Mouse (Mus musculus) lung, embryonic 15.5 days (tissue): ENCODE results near the gene Wdr25. TPM values are rescaled to one million over a fixed set of nuclear protein-coding genes. Genes with fewer than 3 reads are reported as not detected.

ENCODE experiments used
- ATAC-seq: fragments of 200-750 bp; cut with Nextera tagmentation; 2 replicates; pipeline ENCODE4 v1.8.0; 2017; ENCODE audit warnings: moderate number of reproducible peaks, borderline replicate concordance; ENCODE audit not compliant: low FRiP score, low TSS enrichment; ENCODE audit errors: extremely low read depth
- H3K27ac ChIP-seq: fragments of 300-500 bp; sonication (generic); 2 replicates; pipeline ENCODE4 v1.5.1; 2015; ENCODE audit warnings: moderate library complexity, mild to moderate bottlenecking, inconsistent platforms
- H3K27me3 ChIP-seq: fragments of 300-500 bp; sonication (generic); 2 replicates; pipeline ENCODE4 v1.6.1; 2015; ENCODE audit warnings: inconsistent platforms
- H3K36me3 ChIP-seq: fragments of 300-500 bp; sonication (generic); 2 replicates; pipeline ENCODE4 v1.6.1; 2015; ENCODE audit warnings: inconsistent platforms
- H3K4me1 ChIP-seq: fragments of 300-500 bp; sonication (generic); 2 replicates; pipeline ENCODE4 v1.6.1; 2015; ENCODE audit warnings: inconsistent platforms
- H3K4me2 ChIP-seq: fragments of 300-500 bp; sonication (generic); 2 replicates; pipeline ENCODE4 v1.6.1; 2015; ENCODE audit warnings: inconsistent platforms, mild to moderate bottlenecking, moderate library complexity
- H3K4me3 ChIP-seq: fragments of 300-500 bp; sonication (generic); 2 replicates; pipeline ENCODE4 v1.5.1; 2015; ENCODE audit warnings: mild to moderate bottlenecking, inconsistent platforms
- H3K9ac ChIP-seq: fragments of 300-500 bp; sonication (generic); 2 replicates; pipeline ENCODE4 v1.6.1; 2015; ENCODE audit warnings: inconsistent platforms
- H3K9me3 ChIP-seq: fragments of 300-500 bp; sonication (generic); 2 replicates; pipeline ENCODE4 v1.6.1; 2016; ENCODE audit warnings: inconsistent platforms
- WGBS: fragments of 180-500 bp; shearing (Covaris S2); methylation state at CpG from one replicate; pipeline ENCODE4 v1.1.7; 2015; 5-methylcytosine and 5-hydroxymethylcytosine counted together
- polyA plus RNA-seq: library from polyadenylated mRNA; unstranded; fragments of >200 nt; fragmentation: Nextera tagmentation; extraction: Ambion mirVana; gene quantifications from 2 replicates; pipeline ENCODE4 v1.2.1, GENCODE M21; 2015

Wdr25 gene
- polyA plus RNA-seq, 1 experiment from 2014 or later = 9.8 TPM

DNA sequence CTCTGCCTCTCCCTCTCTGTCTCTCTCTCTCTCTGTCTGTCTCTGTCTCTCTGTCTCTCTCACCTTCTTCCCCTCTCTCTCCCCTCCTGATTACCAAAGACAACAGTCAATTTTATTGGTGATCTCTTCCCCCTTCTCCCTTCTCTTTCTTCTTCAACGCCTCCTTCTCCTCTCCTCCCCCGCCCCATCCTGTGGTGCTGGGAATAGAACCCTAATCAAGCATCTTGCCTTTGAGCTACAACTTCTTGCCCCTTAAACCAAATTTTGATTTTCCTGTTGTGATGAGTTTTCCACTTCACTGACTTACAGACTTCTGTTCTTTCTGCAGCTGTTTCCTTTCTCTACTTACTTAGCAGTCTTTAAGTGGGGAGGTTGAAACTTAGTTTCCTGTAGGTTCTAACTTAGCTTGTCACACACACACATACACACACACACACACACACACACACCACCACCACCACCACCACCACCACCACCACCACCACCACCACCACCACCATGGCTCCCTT is 181.4 kb downstream of the Wdr25 start:
- H3K4me1 ChIP-seq = no peaks in the 10 kb centered on the region
- no peak overlapping the region for H3K27ac ChIP-seq
- no peak overlapping the region for H3K9ac ChIP-seq
- H3K4me3 ChIP-seq = no peak overlapping the region
- no peaks in the 10 kb centered on the region for H3K36me3 ChIP-seq
- 61% methylated on average over 2 of the region's 2 CpGs for WGBS
- H3K9me3 ChIP-seq = no peaks in the 10 kb centered on the region
- no peaks in the 10 kb centered on the region for H3K27me3 ChIP-seq
- H3K4me2 ChIP-seq = no peak overlapping the region
- ATAC-seq = no peak

DNA sequence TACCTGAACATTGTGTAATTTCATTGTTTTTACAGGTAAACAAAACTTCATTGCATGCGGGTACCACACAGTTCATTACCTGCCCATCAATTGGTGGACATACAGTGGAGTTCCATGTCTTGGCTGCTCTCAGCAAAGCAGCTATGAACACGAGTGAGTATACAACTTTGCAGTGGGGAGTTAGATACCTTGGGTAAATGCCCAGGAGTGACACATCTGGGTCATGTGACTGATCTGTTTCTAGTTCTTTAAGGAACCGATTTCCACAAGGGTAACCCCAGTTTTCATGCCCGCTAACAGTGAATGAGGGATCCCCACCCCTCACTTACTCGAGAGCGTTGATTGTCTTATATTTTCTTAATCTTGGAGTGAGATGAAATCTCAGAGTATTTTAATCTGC is 183.6 kb downstream of the Wdr25 start:
- no peak overlapping the region for H3K4me2 ChIP-seq
- ATAC-seq = no peak
- 75% methylated on average over 6 of the region's 6 CpGs for WGBS
- H3K27ac ChIP-seq = no peak overlapping the region
- H3K27me3 ChIP-seq = no peaks in the 10 kb centered on the region
- no peaks in the 10 kb centered on the region for H3K36me3 ChIP-seq
- H3K9me3 ChIP-seq = no peaks in the 10 kb centered on the region
- H3K4me1 ChIP-seq = no peaks in the 10 kb centered on the region
- H3K9ac ChIP-seq = no peak overlapping the region
- no peak overlapping the region for H3K4me3 ChIP-seq

Other genes starting within 250 kb of the Wdr25 start
- gene Degs2, start 191.3 kb upstream of the Wdr25 start, polyA plus RNA-seq = 0.82 and 1.4 TPM in 2 replicates
- 19.3 and 21.6 TPM in 2 replicates for gene Yy1, start 100.7 kb upstream of the Wdr25 start, polyA plus RNA-seq
- gene Slc25a29, start 57.7 kb upstream of the Wdr25 start, polyA plus RNA-seq = 8.0 and 8.6 TPM in 2 replicates
- 9.7 and 10.1 TPM in 2 replicates for gene Slc25a47, start 57.6 kb upstream of the Wdr25 start, polyA plus RNA-seq
- 80.8 and 84.0 TPM in 2 replicates for gene Wars, start 543 bp downstream of the Wdr25 start, polyA plus RNA-seq
- 5.0 and 5.4 TPM in 2 replicates for gene Begain, start 174.6 kb downstream of the Wdr25 start, polyA plus RNA-seq